Mouse (Mus musculus) thymus, adult 2 months (tissue): ENCODE data around the gene Rtn4.

Experiments
- CTCF ChIP-seq: fragments of 200-500 bp; IDR thresholded peaks from 2 replicates; pipeline ENCODE4 v1.5.1; 2012; ENCODE audit warnings: mild to moderate bottlenecking, control low read depth, low read length, moderate library complexity, borderline replicate concordance; ENCODE audit not compliant: control insufficient read depth, poor library complexity, insufficient read depth; ENCODE audit errors: extremely low read depth
- POLR2A ChIP-seq: fragments of 200-500 bp; IDR thresholded peaks from 2 replicates; pipeline ENCODE4 v1.6.1; 2012; ENCODE audit warnings: mild to moderate bottlenecking, low read length, control low read depth, moderate library complexity; ENCODE audit not compliant: control insufficient read depth, poor library complexity, insufficient read depth; ENCODE audit errors: extremely low read depth

DNA sequence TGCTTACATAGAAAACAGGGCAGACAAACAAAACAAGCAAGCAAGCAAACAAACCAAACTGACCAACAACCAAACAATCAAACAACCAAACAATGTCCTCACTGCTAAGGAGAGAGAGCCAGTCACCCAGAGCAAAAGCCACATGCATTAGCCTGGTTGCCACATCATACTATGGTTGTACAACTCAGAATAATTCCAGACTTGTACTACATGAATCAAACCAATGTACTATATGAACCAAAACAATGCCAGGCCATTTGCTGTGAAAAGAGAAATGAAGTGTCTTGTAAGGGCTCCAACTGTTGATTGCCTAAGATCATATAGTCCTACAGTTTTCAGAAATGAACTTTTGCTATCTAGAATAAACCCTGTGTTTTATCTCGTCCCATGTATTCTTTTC, 95.8 kb downstream of the Rtn4 start:
- TF ChIP-seq CTCF = no peak
- TF ChIP-seq POLR2A = no peak
